Mouse (Mus musculus) erythroblast, embryonic 14.5 days (primary cell): Measurements from ENCODE around the gene Myo1c.

ENCODE experiments used
- GATA1 ChIP-seq: IDR thresholded peaks from 2 replicates; pipeline ENCODE4 v1.6.1; 2012; ENCODE audit warnings: low read length, inconsistent platforms, mixed read lengths
- TAL1 ChIP-seq: IDR thresholded peaks from 3 replicates; pipeline ENCODE4 v1.6.1; 2012; ENCODE audit warnings: low read length, inconsistent platforms, mixed read lengths

DNA sequence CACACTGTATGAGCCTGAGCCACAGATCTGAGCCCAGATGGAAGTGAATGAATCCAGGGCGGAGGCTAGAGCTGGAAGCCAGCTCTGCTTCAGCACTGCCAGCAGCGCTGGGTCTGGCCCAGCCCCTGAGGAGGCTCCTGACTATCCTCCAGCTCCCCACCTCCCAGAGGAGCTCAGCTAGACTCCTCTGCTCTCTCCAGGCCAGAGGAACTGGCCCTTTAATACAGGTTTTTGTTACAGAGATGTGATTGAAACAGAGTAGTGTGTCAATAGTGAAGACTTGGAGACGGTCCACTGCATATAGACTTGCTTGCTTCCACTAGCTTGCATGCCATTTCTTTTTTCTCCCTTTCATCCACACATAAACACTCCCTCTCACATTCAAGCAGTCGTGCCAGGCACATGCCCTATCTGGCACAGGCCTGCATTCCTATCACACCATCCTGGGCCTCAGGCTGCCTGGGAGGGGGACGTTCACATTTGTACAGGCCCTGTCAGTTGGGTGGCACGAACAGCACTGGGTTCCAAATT, 2.6 kb upstream of the Myo1c start:
- TF ChIP-seq GATA1 (no peak), TAL1 (no peak)
